Mouse (Mus musculus) layer of hippocampus, adult 8-10 months (tissue): ENCODE measurements around the gene Myo1e. TPM values are rescaled to one million over a fixed set of nuclear protein-coding genes. Genes with fewer than 3 reads are reported as not detected.

Source experiments
- DNase-seq, 2 experiments: peaks; one replicate each; pipeline ENCODE4 v3.0.0; 2022; ENCODE audit warnings: low spot score in 2 of 2
- total RNA-seq, 4 experiments: library from RNA; stranded (reverse); gene quantifications; 2 replicates each; pipeline ENCODE4 v1.2.4; 2022

The Myo1e gene
- 10 to 100 TPM in 3 of 4 experiments, 1 to 10 TPM in 1; 8.6 to 30.0 (median 18.7) TPM for total RNA-seq

GRCm38 (mm10) chr9:70207151-70207831, at the start of gene Myo1e:
Myo1e (plus strand) TSS chr9:70207350.
- peak; percentile 93 to 94 for DNase-seq

- DNase-seq, result peak in 1 of 2 experiments; percentile 39
These were observed 47.1 kb upstream of the Myo1e start for GRCm38 (mm10) chr9:70160071-70160470.

- no peak for DNase-seq
These were observed 38.2 kb upstream of the Myo1e start for GRCm38 (mm10) chr9:70168973-70169372.

- no peak for DNase-seq
These were observed 32.8 kb upstream of the Myo1e start for GRCm38 (mm10) chr9:70174291-70174848.

GRCm38 (mm10) chr9:70174896-70175295, 32.3 kb upstream of the Myo1e start:
- no peak for DNase-seq

GRCm38 (mm10) chr9:70176291-70176690, 30.9 kb upstream of the Myo1e start:
- no peak for DNase-seq

- DNase-seq, result peak; percentile 22 to 26
These were observed 25.4 kb upstream of the Myo1e start for GRCm38 (mm10) chr9:70181719-70182118.

GRCm38 (mm10) chr9:70182639-70183038, 24.5 kb upstream of the Myo1e start:
- DNase-seq, result no peak

- no peak for DNase-seq
These were observed 14.8 kb upstream of the Myo1e start for GRCm38 (mm10) chr9:70192336-70192735.

GRCm38 (mm10) chr9:70194622-70195021, 12.5 kb upstream of the Myo1e start:
- DNase-seq, result no peak

GRCm38 (mm10) chr9:70196956-70197659, 10.0 kb upstream of the Myo1e start:
- DNase-seq, result no peak

- DNase-seq, result no peak
These were observed 9.2 kb upstream of the Myo1e start for GRCm38 (mm10) chr9:70197992-70198391.

GRCm38 (mm10) chr9:70202753-70203152, 4.4 kb upstream of the Myo1e start:
- no peak for DNase-seq

GRCm38 (mm10) chr9:70203267-70204076, 3.7 kb upstream of the Myo1e start:
- DNase-seq, result no peak

- DNase-seq, result peak in 1 of 2 experiments; percentile 10
These were observed 901 bp downstream of the Myo1e start for GRCm38 (mm10) chr9:70207981-70208521.

GRCm38 (mm10) chr9:70208751-70209150, 1.6 kb downstream of the Myo1e start:
- DNase-seq, result no peak

- no peak for DNase-seq
These were observed 2.3 kb downstream of the Myo1e start for GRCm38 (mm10) chr9:70209296-70210049.

GRCm38 (mm10) chr9:70211638-70212037, 4.5 kb downstream of the Myo1e start:
- no peak for DNase-seq

- no peak for DNase-seq
These were observed 9.4 kb downstream of the Myo1e start for GRCm38 (mm10) chr9:70216517-70216916.

GRCm38 (mm10) chr9:70219295-70219931, 12.3 kb downstream of the Myo1e start:
- no peak for DNase-seq
